Mouse (Mus musculus): ENCODE measurements at regions not wholly inside any gene's neighbourhood (a gene's known extent, or its start where the extent isn't known, plus 50 kb on each side); places are given as distances from the start of the nearest gene placed in this dataset.

GRCm38 (mm10) chr3:103518624-103519023 is 56.4 kb upstream of the Syt6 start:
- no peak overlapping the region for H3K27ac ChIP-seq (replicated peaks; ENCODE audit: insufficient read depth, low read depth, low read length)
- no peaks in the 10 kb centered on the region for H3K27me3 ChIP-seq (ENCODE audit: control insufficient read depth, insufficient read depth, low read length)
- no peak for TF ChIP-seq POLR2A (IDR thresholded peaks at IDR 0.05; ENCODE audit: extremely low read depth, insufficient read depth, low read length)
- TF ChIP-seq CTCF (IDR thresholded peaks at IDR 0.05; ENCODE audit: low read depth, low read length) = no peak
- no peak overlapping the region for H3K9ac ChIP-seq (ENCODE audit: low read depth, low read length)
- no peaks in the 10 kb centered on the region for H3K79me2 ChIP-seq (ENCODE audit: control insufficient read depth, insufficient read depth, low read length)
- no peaks in the 10 kb centered on the region for H3K36me3 ChIP-seq (ENCODE audit: control insufficient read depth, insufficient read depth, low read length)
- no peaks in the 10 kb centered on the region for H3K4me1 ChIP-seq (ENCODE audit: control insufficient read depth, insufficient read depth, low read length)
- no peak overlapping the region for H3K4me3 ChIP-seq (ENCODE audit: insufficient read depth, low read depth, low read length)
- DNase-seq (ENCODE audit: extremely low read depth, low read depth, low spot score) = no peak
- WGBS = 83% methylated on average over 2 of the region's 2 CpGs

Data from liver, adult 2 months (tissue).